Mouse (Mus musculus): Measurements from ENCODE around the gene Sema3a.

Sema3a gene

GRCm38 (mm10) chr5:13125241-13125692 is at the start of gene Sema3a:
Gene Sema3a (plus strand): TSS chr5:13125414.
- DNase-seq (ENCODE audit: low read depth, low spot score) = peak; percentile 77

- no peak for DNase-seq (ENCODE audit: low read depth, low spot score)
Observed at GRCm38 (mm10) chr5:13084777-13085439, 40.3 kb upstream of the Sema3a start.

- no peak for DNase-seq (ENCODE audit: low read depth, low spot score)
Observed at GRCm38 (mm10) chr5:13090431-13090830, 34.8 kb upstream of the Sema3a start.

GRCm38 (mm10) chr5:13109522-13109921 is 15.7 kb upstream of the Sema3a start:
- no peak for DNase-seq (ENCODE audit: low read depth, low spot score)

GRCm38 (mm10) chr5:13117236-13117635 is 8.0 kb upstream of the Sema3a start:
- no peak for DNase-seq (ENCODE audit: low read depth, low spot score)

GRCm38 (mm10) chr5:13125757-13126156 is 543 bp downstream of the Sema3a start:
- peak; percentile 35 for DNase-seq (ENCODE audit: low read depth, low spot score)

GRCm38 (mm10) chr5:13126196-13126595 is 982 bp downstream of the Sema3a start:
- no peak for DNase-seq (ENCODE audit: low read depth, low spot score)

- peak; percentile 62 for DNase-seq (ENCODE audit: low read depth, low spot score)
Observed at GRCm38 (mm10) chr5:13127121-13127520, 1.9 kb downstream of the Sema3a start.

- DNase-seq (ENCODE audit: low read depth, low spot score) = peak; percentile 30
Observed at GRCm38 (mm10) chr5:13144733-13145457, 19.7 kb downstream of the Sema3a start.

- DNase-seq (ENCODE audit: low read depth, low spot score) = no peak
Observed at GRCm38 (mm10) chr5:13149909-13150308, 24.7 kb downstream of the Sema3a start.

GRCm38 (mm10) chr5:13151002-13151401 is 25.8 kb downstream of the Sema3a start:
- peak; percentile 60 for DNase-seq (ENCODE audit: low read depth, low spot score)

- no peak for DNase-seq (ENCODE audit: low read depth, low spot score)
Observed at GRCm38 (mm10) chr5:13157761-13158612, 32.8 kb downstream of the Sema3a start.

GRCm38 (mm10) chr5:13182186-13182585 is 57.0 kb downstream of the Sema3a start:
- no peak for DNase-seq (ENCODE audit: low read depth, low spot score)

- peak; percentile 35 for DNase-seq (ENCODE audit: low read depth, low spot score)
Observed at GRCm38 (mm10) chr5:13197886-13198285, 72.7 kb downstream of the Sema3a start.

GRCm38 (mm10) chr5:13199709-13200108 is 74.5 kb downstream of the Sema3a start:
- no peak for DNase-seq (ENCODE audit: low read depth, low spot score)

- DNase-seq (ENCODE audit: low read depth, low spot score) = no peak
Observed at GRCm38 (mm10) chr5:13255353-13255752, 130.1 kb downstream of the Sema3a start.

GRCm38 (mm10) chr5:13256321-13256720 is 131.1 kb downstream of the Sema3a start:
- no peak for DNase-seq (ENCODE audit: low read depth, low spot score)

GRCm38 (mm10) chr5:13263087-13263486 is 137.9 kb downstream of the Sema3a start:
- no peak for DNase-seq (ENCODE audit: low read depth, low spot score)

GRCm38 (mm10) chr5:13263539-13263938 is 138.3 kb downstream of the Sema3a start:
- no peak for DNase-seq (ENCODE audit: low read depth, low spot score)

GRCm38 (mm10) chr5:13312667-13313066 is 187.5 kb downstream of the Sema3a start:
- DNase-seq (ENCODE audit: low read depth, low spot score) = no peak

- DNase-seq (ENCODE audit: low read depth, low spot score) = peak; percentile 16
Observed at GRCm38 (mm10) chr5:13313977-13314376, 188.8 kb downstream of the Sema3a start.

All from mesoderm, embryonic 11.5 days (tissue).